Mouse (Mus musculus): ENCODE measurements around the gene Olfr599. TPM values are rescaled to one million over a fixed set of nuclear protein-coding genes. Genes with fewer than 3 reads are reported as not detected.

Gene Olfr599
- polyA plus RNA-seq (2015; fragmentation: Nextera tagmentation; extraction: Ambion mirVana) = not detected in 2 replicates

GRCm38 (mm10) chr7:103335617-103336016 lies at the start of gene Olfr599:
Olfr599 (plus strand) TSS chr7:103335917.

GRCm38 (mm10) chr7:103305348-103305747 lies 30.4 kb upstream of the Olfr599 start, which contains the start of gene Olfr596:
Olfr596 (plus strand) TSS chr7:103305648.

GRCm38 (mm10) chr7:103316015-103316414 lies 19.7 kb upstream of the Olfr599 start, which contains the start of gene Olfr597:
Olfr597 (plus strand) TSS chr7:103316315.

GRCm38 (mm10) chr7:103323268-103323667 lies 12.4 kb upstream of the Olfr599 start, which contains the start of gene Olfr598:
Olfr598 (plus strand) TSS chr7:103323568.

GRCm38 (mm10) chr7:103349569-103349968 lies 13.9 kb downstream of the Olfr599 start, which contains the start of gene Olfr600:
Olfr600 (minus strand) TSS chr7:103349669.

DNA sequence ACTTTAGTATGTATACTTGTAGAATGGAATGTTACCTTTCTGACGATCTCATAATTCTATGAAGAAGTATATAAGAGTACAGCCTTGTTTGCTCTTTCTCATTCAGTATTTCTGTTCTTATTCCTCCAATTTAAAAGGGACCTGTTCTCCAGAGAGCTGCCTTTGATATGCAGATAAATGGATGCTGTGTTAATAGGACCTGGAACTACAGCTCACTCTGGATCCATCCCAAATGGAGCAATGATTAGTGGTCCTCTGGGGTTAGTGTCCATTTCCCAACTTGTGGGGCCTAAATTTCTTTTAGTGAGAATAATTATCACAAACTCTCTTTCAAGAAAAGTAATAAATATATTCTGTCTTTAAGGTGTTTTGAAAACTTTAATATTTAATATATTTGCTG lies 26.8 kb downstream of the Olfr599 start, which contains the start of gene Olfr601:
Gene Olfr601 (minus strand): TSS at position 101 of the 400 bp plus-strand sequence.

GRCm38 (mm10) chr7:103386077-103386476 lies 50.4 kb downstream of the Olfr599 start, which contains the start of gene Olfr603:
Olfr603 (minus strand) TSS chr7:103386177.

Other genes with a start within 250 kb of the Olfr599 start
- gene Olfr585, start 238.2 kb upstream of the Olfr599 start, polyA plus RNA-seq (2015; fragmentation: Nextera tagmentation; extraction: Ambion mirVana) = not detected in 2 replicates
- gene Olfr586, start 210.3 kb upstream of the Olfr599 start, polyA plus RNA-seq (2015; fragmentation: Nextera tagmentation; extraction: Ambion mirVana) = not detected in 2 replicates
- not detected in 2 replicates for gene Olfr588-ps1, start 195.0 kb upstream of the Olfr599 start, polyA plus RNA-seq (2015; fragmentation: Nextera tagmentation; extraction: Ambion mirVana)
- gene Olfr589, start 179.6 kb upstream of the Olfr599 start, polyA plus RNA-seq (2015; fragmentation: Nextera tagmentation; extraction: Ambion mirVana) = not detected in 2 replicates
- gene Olfr591, start 157.6 kb upstream of the Olfr599 start, polyA plus RNA-seq (2015; fragmentation: Nextera tagmentation; extraction: Ambion mirVana) = not detected in 2 replicates
- gene Olfr592, start 151.1 kb upstream of the Olfr599 start, polyA plus RNA-seq (2015; fragmentation: Nextera tagmentation; extraction: Ambion mirVana) = not detected in 2 replicates
- not detected in 2 replicates for gene Olfr593, start 124.1 kb upstream of the Olfr599 start, polyA plus RNA-seq (2015; fragmentation: Nextera tagmentation; extraction: Ambion mirVana)
- gene Olfr594, start 118.9 kb upstream of the Olfr599 start, polyA plus RNA-seq (2015; fragmentation: Nextera tagmentation; extraction: Ambion mirVana) = not detected in 2 replicates
- not detected in 2 replicates for gene Usp17ld, start 83.4 kb upstream of the Olfr599 start, polyA plus RNA-seq (2015; fragmentation: Nextera tagmentation; extraction: Ambion mirVana)
- not detected in 2 replicates for gene Olfr596, start 30.3 kb upstream of the Olfr599 start, polyA plus RNA-seq (2015; fragmentation: Nextera tagmentation; extraction: Ambion mirVana)
- gene Olfr597, start 19.6 kb upstream of the Olfr599 start, polyA plus RNA-seq (2015; fragmentation: Nextera tagmentation; extraction: Ambion mirVana) = not detected in 2 replicates
- not detected in 2 replicates for gene Olfr598, start 12.3 kb upstream of the Olfr599 start, polyA plus RNA-seq (2015; fragmentation: Nextera tagmentation; extraction: Ambion mirVana)
- not detected in 2 replicates for gene Olfr600, start 13.8 kb downstream of the Olfr599 start, polyA plus RNA-seq (2015; fragmentation: Nextera tagmentation; extraction: Ambion mirVana)
- gene Olfr601, start 26.7 kb downstream of the Olfr599 start, polyA plus RNA-seq (2015; fragmentation: Nextera tagmentation; extraction: Ambion mirVana) = not detected in 2 replicates
- not detected in 2 replicates for gene Olfr603, start 50.3 kb downstream of the Olfr599 start, polyA plus RNA-seq (2015; fragmentation: Nextera tagmentation; extraction: Ambion mirVana)
- not detected in 2 replicates for gene Usp17lc, start 79.2 kb downstream of the Olfr599 start, polyA plus RNA-seq (2015; fragmentation: Nextera tagmentation; extraction: Ambion mirVana)
- not detected in 2 replicates for gene Olfr605, start 109.5 kb downstream of the Olfr599 start, polyA plus RNA-seq (2015; fragmentation: Nextera tagmentation; extraction: Ambion mirVana)
- gene Olfr606, start 113.1 kb downstream of the Olfr599 start, polyA plus RNA-seq (2015; fragmentation: Nextera tagmentation; extraction: Ambion mirVana) = not detected in 2 replicates
- not detected in 2 replicates for gene Olfr607, start 128.2 kb downstream of the Olfr599 start, polyA plus RNA-seq (2015; fragmentation: Nextera tagmentation; extraction: Ambion mirVana)
- gene Olfr608, start 134.0 kb downstream of the Olfr599 start, polyA plus RNA-seq (2015; fragmentation: Nextera tagmentation; extraction: Ambion mirVana) = not detected in 2 replicates
- gene Olfr609, start 162.1 kb downstream of the Olfr599 start, polyA plus RNA-seq (2015; fragmentation: Nextera tagmentation; extraction: Ambion mirVana) = not detected in 2 replicates
- not detected in 2 replicates for gene Olfr610, start 176.2 kb downstream of the Olfr599 start, polyA plus RNA-seq (2015; fragmentation: Nextera tagmentation; extraction: Ambion mirVana)
- not detected in 2 replicates for gene Olfr611, start 184.9 kb downstream of the Olfr599 start, polyA plus RNA-seq (2015; fragmentation: Nextera tagmentation; extraction: Ambion mirVana)
- not detected in 2 replicates for gene Olfr612, start 206.8 kb downstream of the Olfr599 start, polyA plus RNA-seq (2015; fragmentation: Nextera tagmentation; extraction: Ambion mirVana)
- gene Olfr613, start 212.2 kb downstream of the Olfr599 start, polyA plus RNA-seq (2015; fragmentation: Nextera tagmentation; extraction: Ambion mirVana) = not detected in 2 replicates
- not detected in 2 replicates for gene Olfr615, start 220.2 kb downstream of the Olfr599 start, polyA plus RNA-seq (2015; fragmentation: Nextera tagmentation; extraction: Ambion mirVana)
- not detected in 2 replicates for gene Olfr616, start 233.2 kb downstream of the Olfr599 start, polyA plus RNA-seq (2015; fragmentation: Nextera tagmentation; extraction: Ambion mirVana)
- gene Olfr617, start 237.1 kb downstream of the Olfr599 start, polyA plus RNA-seq (2015; fragmentation: Nextera tagmentation; extraction: Ambion mirVana) = not detected in 2 replicates

All from neural tube, postnatal 0 days (tissue).